Mouse (Mus musculus) adrenal gland, postnatal 10 days (tissue): ENCODE measurements at regions not wholly inside any gene's neighbourhood (a gene's known extent, or its start where the extent isn't known, plus 50 kb on each side); places are given as distances from the start of the nearest gene placed in this dataset.
A peak's percentile ranks its signal among the peaks of the same experiment; 100 is the strongest.

ENCODE experiments used
- DNase-seq: peaks from one replicate; pipeline ENCODE4 v3.0.0; 2021; ENCODE audit warnings: mixed read lengths

GRCm38 (mm10) chr4:99503221-99503744 lies 152.8 kb upstream of the Foxd3 start:
- DNase-seq: no peak

- no peak for DNase-seq
These were observed 144.1 kb upstream of the Foxd3 start for GRCm38 (mm10) chr4:99511993-99512392.

- DNase-seq: no peak
These were observed 139.2 kb upstream of the Foxd3 start for GRCm38 (mm10) chr4:99516883-99517282.

- DNase-seq: no peak
These were observed 128.7 kb upstream of the Foxd3 start for GRCm38 (mm10) chr4:99527441-99527840.

- no peak for DNase-seq
These were observed 112.1 kb upstream of the Foxd3 start for GRCm38 (mm10) chr4:99544014-99544413.

- no peak for DNase-seq
These were observed 110.4 kb upstream of the Foxd3 start for GRCm38 (mm10) chr4:99545742-99546141.

- no peak for DNase-seq
These were observed 98.1 kb upstream of the Foxd3 start for GRCm38 (mm10) chr4:99557963-99558362.

GRCm38 (mm10) chr4:99560604-99561003 lies 95.5 kb upstream of the Foxd3 start:
- DNase-seq: no peak

GRCm38 (mm10) chr4:99561506-99561937 lies 94.6 kb upstream of the Foxd3 start:
- DNase-seq: peak; percentile 27

GRCm38 (mm10) chr4:99565401-99565800 lies 90.7 kb upstream of the Foxd3 start:
- no peak for DNase-seq

GRCm38 (mm10) chr4:99572841-99573642 lies 83.1 kb upstream of the Foxd3 start:
- peak; percentile 49 for DNase-seq

GRCm38 (mm10) chr4:99574021-99574531 lies 82.0 kb upstream of the Foxd3 start:
- DNase-seq: no peak

GRCm38 (mm10) chr4:99574984-99575383 lies 81.1 kb upstream of the Foxd3 start:
- no peak for DNase-seq

GRCm38 (mm10) chr4:99597781-99598180 lies 58.3 kb upstream of the Foxd3 start:
- DNase-seq: no peak

- DNase-seq: no peak
These were observed 55.4 kb upstream of the Foxd3 start for GRCm38 (mm10) chr4:99600741-99601140.

GRCm38 (mm10) chr4:99601463-99601862 lies 54.6 kb upstream of the Foxd3 start:
- DNase-seq: no peak
